Mouse (Mus musculus) heart, adult 8-10 months (tissue): ENCODE data around the gene Hist1h3b. TPM values are rescaled to one million over a fixed set of nuclear protein-coding genes. Genes with fewer than 3 reads are reported as not detected.

Experiments
- DNase-seq: peaks from one replicate; pipeline ENCODE4 v3.0.0; 2022; ENCODE audit warnings: low spot score
- microRNA-seq: library from miRNA; unstranded; fragments of <30 nt; microRNA quantifications from one replicate; pipeline ENCODE4 v1.2.0, GENCODE M21; 2022
- total RNA-seq, 4 experiments: library from RNA; stranded (reverse); gene quantifications; 2 replicates each; pipeline ENCODE4 v1.2.4; 2022

Gene Hist1h3b
- total RNA-seq, 4 experiments from 2014 or later: 2.4 to 16.9 (median 4.5) TPM

DNA sequence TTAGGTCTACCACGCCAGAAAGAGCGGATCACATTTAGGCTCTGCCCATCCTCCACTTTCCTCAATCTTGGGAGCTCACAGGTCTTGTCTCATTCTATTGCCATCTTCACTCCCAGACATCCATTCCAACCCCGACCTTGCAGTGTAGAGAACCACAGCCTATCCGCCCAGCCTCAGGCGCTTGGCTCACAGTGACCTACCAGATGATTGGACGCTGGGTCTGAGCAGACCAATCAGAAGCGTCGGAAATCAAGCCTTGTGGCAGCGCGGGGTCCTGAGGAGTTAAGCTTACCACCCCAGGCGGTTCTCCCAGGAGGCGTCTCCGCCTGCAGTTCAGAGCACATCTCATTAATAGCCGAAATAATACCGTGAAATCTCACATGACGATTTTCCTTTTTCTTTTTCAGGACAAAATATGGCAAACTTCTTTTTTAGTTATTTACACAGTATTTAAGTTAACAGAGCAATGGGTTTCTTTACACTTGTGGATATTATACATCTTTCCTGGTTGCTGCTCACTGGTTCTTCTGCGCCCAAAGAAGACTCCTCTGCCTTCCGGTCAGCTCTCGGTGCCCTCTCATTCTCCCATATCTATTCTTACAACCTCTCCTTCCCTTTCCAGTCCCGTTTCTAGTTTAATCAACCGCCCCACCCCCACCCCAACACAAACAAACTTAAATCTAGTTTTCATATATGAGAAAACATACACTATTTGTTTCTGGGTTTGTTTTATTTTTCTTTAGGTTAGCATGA, 20.7 kb downstream of the Hist1h3b start:
- DNase-seq: no peak

GRCm38 (mm10) chr13:23778339-23778738, 26.3 kb downstream of the Hist1h3b start:
- DNase-seq: no peak

- DNase-seq: no peak
Observed at GRCm38 (mm10) chr13:23779025-23779424, 27.0 kb downstream of the Hist1h3b start.

GRCm38 (mm10) chr13:23792520-23792919, 40.5 kb downstream of the Hist1h3b start:
- DNase-seq: peak; percentile 24

GRCm38 (mm10) chr13:23799405-23799804, 47.3 kb downstream of the Hist1h3b start:
- DNase-seq: no peak

Small RNA genes lying within 50 kb of the gene (microRNA-seq; reads per million reads assigned to microRNA genes)
- gene Gm44314 (not detected), gene Gm44484 (not detected)

Other genes with a start within 250 kb of the Hist1h3b start
- 100 to 1,000 TPM; 231 to 254 (median 246) TPM for gene Hist1h4h, start 221.2 kb upstream of the Hist1h3b start, total RNA-seq
- 10 to 100 TPM in 1 of 4 experiments, 1 to 10 TPM in 3; 2.4 to 17.9 (median 5.5) TPM for gene Hist1h2af, start 218.4 kb upstream of the Hist1h3b start, total RNA-seq
- 1 to 10 TPM; 3.4 to 5.0 (median 3.8) TPM for gene Hist1h3g, start 216.8 kb upstream of the Hist1h3b start, total RNA-seq
- gene Hist1h2bh, start 208.9 kb upstream of the Hist1h3b start, total RNA-seq: 1 to 10 TPM in 2 of 4 experiments, under 1 TPM in 2; 0.91 to 1.3 (median 1.1) TPM
- 1 to 10 TPM; 4.6 to 6.3 (median 5.7) TPM for gene Hist1h3f, start 208.2 kb upstream of the Hist1h3b start, total RNA-seq
- gene Hist1h4f, start 200.6 kb upstream of the Hist1h3b start, total RNA-seq: 10 to 100 TPM; 18.8 to 31.0 (median 26.5) TPM
- 1 to 10 TPM; 1.2 to 1.5 (median 1.4) TPM for gene Hist1h1d, start 199.0 kb upstream of the Hist1h3b start, total RNA-seq
- gene Hist1h3e, start 189.9 kb upstream of the Hist1h3b start, total RNA-seq: 10 to 100 TPM; 13.1 to 17.7 (median 13.5) TPM
- gene Hist1h2ae, start 181.0 kb upstream of the Hist1h3b start, total RNA-seq: 1 to 10 TPM in 3 of 4 experiments, not detected in 1; 1.4 to 4.9 (median 1.6) TPM
- 10 to 100 TPM; 18.1 to 34.4 (median 24.0) TPM for gene Hist1h2bg, start 180.9 kb upstream of the Hist1h3b start, total RNA-seq
- 10 to 100 TPM in 2 of 4 experiments, 1 to 10 TPM in 2; 5.9 to 13.7 (median 10.7) TPM for gene Hist1h2bf, start 178.1 kb upstream of the Hist1h3b start, total RNA-seq
- 1 to 10 TPM; 1.8 to 4.3 (median 2.7) TPM for gene Hist1h2ad, start 177.9 kb upstream of the Hist1h3b start, total RNA-seq
- 1 to 10 TPM; 1.1 to 4.0 (median 2.0) TPM for gene Hist1h3d, start 176.5 kb upstream of the Hist1h3b start, total RNA-seq
- gene Hist1h4d, start 170.7 kb upstream of the Hist1h3b start, total RNA-seq: 10 to 100 TPM; 42.4 to 50.0 (median 46.1) TPM
- 10 to 100 TPM; 11.6 to 13.8 (median 12.6) TPM for gene Hist1h2be, start 131.1 kb upstream of the Hist1h3b start, total RNA-seq
- gene Hist1h1e, start 129.7 kb upstream of the Hist1h3b start, total RNA-seq: 10 to 100 TPM; 27.4 to 44.8 (median 35.5) TPM
- gene Hist1h2ac, start 68.3 kb upstream of the Hist1h3b start, total RNA-seq: 1 to 10 TPM; 1.1 to 1.6 (median 1.3) TPM
- 10 to 100 TPM; 74.6 to 82.2 (median 76.6) TPM for gene Hist1h2bc, start 68.1 kb upstream of the Hist1h3b start, total RNA-seq
- gene Hist1h1t, start 56.5 kb upstream of the Hist1h3b start, total RNA-seq: under 1 TPM in 1 of 4 experiments, not detected in 3; 0.30 TPM
- gene Hist1h4c, start 53.8 kb upstream of the Hist1h3b start, total RNA-seq: 10 to 100 TPM; 37.9 to 55.9 (median 45.3) TPM
- gene Hfe, start 41.4 kb upstream of the Hist1h3b start, total RNA-seq: 10 to 100 TPM; 58.1 to 66.0 (median 61.5) TPM
- gene Hist1h1c, start 13.5 kb upstream of the Hist1h3b start, total RNA-seq: 100 to 1,000 TPM; 145 to 209 (median 187) TPM
- gene Hist1h3c, start 6.7 kb upstream of the Hist1h3b start, total RNA-seq: 1 to 10 TPM in 2 of 4 experiments, under 1 TPM in 1, not detected in 1; 0.82 to 5.6 (median 2.3) TPM
- 1 to 10 TPM; 2.6 to 6.9 (median 4.0) TPM for gene Hist1h2bb, start 5.5 kb upstream of the Hist1h3b start, total RNA-seq
- 1 to 10 TPM in 3 of 4 experiments, not detected in 1; 2.4 to 8.4 (median 4.0) TPM for gene Hist1h2ab, start 1.1 kb upstream of the Hist1h3b start, total RNA-seq
- gene Hist1h4b, start 4.7 kb downstream of the Hist1h3b start, total RNA-seq: 1 to 10 TPM; 5.4 to 9.6 (median 6.8) TPM
- gene Hist1h4a, start 9.0 kb downstream of the Hist1h3b start, total RNA-seq: 10 to 100 TPM in 1 of 4 experiments, 1 to 10 TPM in 3; 4.1 to 10.2 (median 5.4) TPM
- gene Hist1h3a, start 10.1 kb downstream of the Hist1h3b start, total RNA-seq: 1 to 10 TPM; 1.8 to 10.0 (median 6.6) TPM
- gene Hist1h1a, start 11.4 kb downstream of the Hist1h3b start, total RNA-seq: 1 to 10 TPM; 3.3 to 5.0 (median 4.0) TPM
- not detected for gene Trim38, start 17.6 kb downstream of the Hist1h3b start, total RNA-seq
- gene Slc17a2, start 54.7 kb downstream of the Hist1h3b start, total RNA-seq: not detected
- gene Slc17a3, start 87.2 kb downstream of the Hist1h3b start, total RNA-seq: not detected
- gene Slc17a1, start 115.5 kb downstream of the Hist1h3b start, total RNA-seq: not detected
- not detected for gene Slc17a4, start 162.7 kb downstream of the Hist1h3b start, total RNA-seq
- gene Hist1h2ba, start 181.9 kb downstream of the Hist1h3b start, total RNA-seq: not detected
- not detected for gene Hist1h2aa, start 182.2 kb downstream of the Hist1h3b start, total RNA-seq
- gene Scgn, start 238.9 kb downstream of the Hist1h3b start, total RNA-seq: not detected